Mouse (Mus musculus) gastrocnemius, adult 2 months (tissue): Measurements from ENCODE around the gene Gpatch8. TPM values are rescaled to one million over a fixed set of nuclear protein-coding genes. Genes with fewer than 3 reads are reported as not detected.

ENCODE experiments used
- DNase-seq: peaks from one replicate; pipeline ENCODE4 v3.0.0; 2022
- H3K27ac ChIP-seq: fragments of 200-600 bp; 2 replicates; pipeline ENCODE4 v1.8.1; 2022; ENCODE audit warnings: mild to moderate bottlenecking
- H3K4me3 ChIP-seq: fragments of 200-600 bp; 2 replicates; pipeline ENCODE4 v1.8.1; 2022; ENCODE audit warnings: mild to moderate bottlenecking, moderate library complexity
- CTCF ChIP-seq: fragments of 200-600 bp; IDR thresholded peaks from 2 replicates; pipeline ENCODE4 v1.8.1; 2022; ENCODE audit warnings: antibody characterized with exemption, mild to moderate bottlenecking, moderate library complexity
- intact Hi-C: fragments of 180-260 bp; cut with DNase I; formaldehyde crosslinking; loops from one replicate; pipeline ENCODE4 v1.15.1; 2025
- total RNA-seq, 2 experiments: library from RNA; stranded (reverse); gene quantifications; 2 replicates each; pipeline ENCODE4 v1.2.3; 2021

Gpatch8 gene
- total RNA-seq, 2 experiments from 2014 or later = 23.7 to 26.8 TPM

DNA sequence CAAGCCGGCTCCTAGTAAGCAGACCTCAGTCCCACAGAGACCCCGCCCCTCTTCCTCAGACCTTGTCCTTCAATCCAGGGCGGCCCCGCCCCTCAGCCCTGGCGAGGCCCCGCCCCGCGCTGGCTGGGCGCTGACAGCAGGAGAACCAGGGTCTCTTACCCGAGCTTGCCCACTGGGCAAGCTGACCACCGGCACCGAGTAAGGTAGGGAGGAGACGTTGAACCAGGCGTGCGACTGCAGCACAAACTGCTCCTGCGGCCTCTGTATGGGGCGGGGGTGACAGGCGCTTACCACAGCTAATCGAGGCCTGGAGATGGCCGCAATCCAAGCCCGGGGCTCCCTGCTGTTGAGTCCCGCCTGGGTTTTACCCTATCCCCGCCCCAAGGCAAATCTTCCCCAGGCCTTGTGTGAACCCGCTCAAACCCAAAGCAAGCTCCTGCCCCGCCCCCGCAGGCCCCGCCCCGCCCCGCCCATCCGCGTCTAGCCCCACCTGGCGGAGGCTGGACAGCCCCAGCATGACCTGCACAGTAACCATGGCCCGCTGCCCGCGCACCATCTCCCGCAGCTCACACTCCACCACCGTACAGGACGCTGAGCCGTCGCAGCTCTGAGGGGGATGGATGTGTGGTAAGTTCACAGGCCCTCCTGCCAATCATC lies 100.3 kb downstream of the Gpatch8 start:
- peak overlapping the region; percentile 84 for H3K4me3 ChIP-seq
- peak; percentile 78 for DNase-seq
- peak overlapping the region; percentile 66 for H3K27ac ChIP-seq
- peak; percentile 47 for TF ChIP-seq CTCF
- intact Hi-C loops = no loop called here

DNA sequence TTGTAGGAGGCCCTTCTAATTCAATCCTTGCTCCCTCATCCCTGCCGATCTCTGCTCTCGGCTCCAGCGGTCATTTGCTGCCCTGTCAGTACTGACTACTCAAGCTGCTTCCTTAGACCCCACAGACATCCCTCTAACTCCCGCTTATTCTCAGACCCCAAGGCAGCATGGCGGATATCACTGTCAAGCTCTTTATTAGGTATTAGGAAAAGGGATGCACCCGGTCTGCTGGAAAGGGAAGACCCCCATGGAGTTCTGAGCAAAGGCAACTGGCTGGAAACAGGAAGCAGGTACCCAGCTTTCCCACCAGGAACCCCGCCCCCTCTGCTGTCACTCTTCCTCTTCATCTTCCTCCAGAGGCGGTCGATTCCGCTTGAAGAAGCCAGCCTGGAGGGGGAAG lies 103.1 kb downstream of the Gpatch8 start:
- no peak for DNase-seq

DNA sequence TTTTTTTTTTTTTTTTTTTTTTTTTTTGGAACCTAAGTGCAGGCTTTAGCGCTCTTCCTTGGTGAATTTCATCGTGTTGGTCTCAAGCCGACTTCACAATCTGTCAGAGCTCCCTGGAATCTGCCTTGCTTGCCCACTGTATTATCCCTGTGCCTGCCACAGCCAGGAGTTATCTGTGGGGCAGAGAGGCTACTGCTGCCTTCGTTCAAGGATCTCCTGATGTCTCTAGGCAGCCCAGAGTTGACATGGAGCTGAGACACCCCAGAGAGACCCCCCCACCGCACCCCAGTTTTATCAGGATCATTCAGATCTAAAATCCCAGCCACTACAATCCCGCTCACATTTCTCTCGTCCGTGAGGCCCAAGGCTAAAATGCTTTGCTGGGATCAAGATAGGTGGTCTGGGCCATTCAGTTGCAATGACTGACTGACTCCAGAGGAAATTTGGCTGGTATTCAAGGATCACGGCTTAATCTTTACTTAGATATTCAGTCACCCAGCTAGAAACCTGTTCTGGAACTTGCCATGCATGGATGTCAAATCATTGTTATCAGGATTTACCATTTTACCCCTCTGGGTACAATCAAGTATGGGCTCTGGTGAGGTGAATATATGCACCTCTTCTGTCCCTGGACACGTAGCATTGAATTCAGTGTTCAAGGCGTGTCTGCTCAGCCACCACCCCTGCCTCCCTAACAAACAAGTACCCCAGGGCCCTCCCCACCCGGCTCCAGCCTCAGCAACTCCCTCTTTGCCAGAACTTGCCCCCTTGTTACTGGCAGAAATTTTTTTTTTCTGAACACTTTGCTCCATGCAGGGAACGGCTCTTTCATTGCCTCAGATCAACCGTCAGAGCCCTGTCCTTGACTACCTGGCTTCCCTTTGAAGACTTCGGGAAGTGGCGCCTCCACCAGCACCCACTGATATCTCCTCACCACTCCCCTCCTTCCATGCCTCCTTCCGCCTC lies 106.9 kb downstream of the Gpatch8 start:
- Histone ChIP-seq H3K4me3 (no peak overlapping the region), H3K27ac (no peak overlapping the region)
- no peak for TF ChIP-seq CTCF
- intact Hi-C loops = no loop called here
- no peak for DNase-seq

More for the DNA sequence above, 103.1 kb downstream of the Gpatch8 start:
- intact Hi-C loops = no loop called here
- Histone ChIP-seq H3K4me3 (no peak overlapping the region), H3K27ac (no peak overlapping the region)
- TF ChIP-seq CTCF = no peak

DNA sequence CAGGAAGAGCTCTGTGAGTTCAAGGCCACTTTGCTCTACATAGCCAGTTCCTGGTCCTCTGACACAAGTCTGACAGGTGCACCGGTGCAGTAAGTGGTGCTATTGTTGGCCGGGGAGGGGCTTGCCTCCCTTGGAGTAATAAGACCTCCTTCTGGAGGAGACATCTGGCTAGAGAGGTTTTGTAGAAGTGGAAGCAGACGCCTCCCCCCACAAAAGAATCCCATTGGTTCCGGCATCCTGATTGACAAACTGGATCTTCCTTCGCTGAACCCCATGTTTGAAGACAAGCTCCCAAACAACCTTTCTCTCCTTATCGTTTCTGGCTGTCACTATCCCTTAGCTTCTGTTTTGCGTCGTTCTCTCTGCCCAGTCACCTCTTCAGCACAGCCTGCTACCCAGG lies 107.9 kb downstream of the Gpatch8 start:
- intact Hi-C loops = no loop called here
- Histone ChIP-seq H3K4me3 (no peak overlapping the region), H3K27ac (no peak overlapping the region; the same call in 1 of the 2 replicates)
- no peak for TF ChIP-seq CTCF
- DNase-seq = no peak

GRCm38 (mm10) chr11:102447497-102447896 lies 108.7 kb downstream of the Gpatch8 start, which contains the start of gene Fam171a2:
TSS of gene Fam171a2 (minus strand) at chr11:102447682.
- intact Hi-C loops = no loop called here

DNA sequence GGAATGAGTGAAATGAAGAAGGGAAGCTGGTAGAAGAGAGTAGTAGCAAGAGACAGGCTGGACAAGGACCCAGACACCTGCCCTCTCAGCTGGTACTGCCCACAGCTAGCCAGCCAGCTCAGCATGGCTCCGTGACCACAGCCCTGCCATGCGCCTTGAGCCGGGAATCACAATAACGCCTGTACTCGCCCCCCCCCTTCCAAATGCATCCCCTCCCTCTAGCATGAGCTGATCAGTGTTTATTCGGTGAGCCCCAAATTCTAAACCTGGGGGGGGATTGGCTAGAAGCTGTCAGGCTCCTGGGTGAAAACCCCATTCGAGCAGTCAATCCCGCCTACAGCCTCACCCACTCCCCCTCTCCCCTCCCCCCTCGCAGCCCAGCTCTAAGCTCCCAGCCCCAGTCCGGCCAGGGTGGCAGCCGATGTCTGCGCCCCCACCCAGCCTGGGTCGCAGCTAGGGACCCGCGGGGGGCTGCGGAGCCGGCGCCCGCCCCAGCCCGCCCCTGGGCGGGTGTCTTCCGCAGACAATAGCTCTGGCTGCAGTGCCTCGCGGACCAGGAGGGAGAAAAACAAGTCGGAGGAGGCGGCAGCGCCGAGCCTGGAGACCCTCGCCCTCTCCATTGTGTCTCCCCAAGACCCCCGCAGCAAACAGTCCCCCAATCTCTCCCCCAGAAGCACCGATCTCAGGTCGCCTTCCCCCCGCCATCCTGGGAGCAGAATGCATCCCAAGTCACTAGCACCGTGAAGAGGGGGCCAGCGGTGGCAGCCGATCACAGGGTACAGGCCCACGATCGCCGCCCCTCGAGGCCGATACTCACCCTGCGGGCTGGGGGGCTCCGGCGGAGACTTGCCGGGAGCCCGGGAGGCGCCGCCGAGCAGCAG lies 109.4 kb downstream of the Gpatch8 start:
- intact Hi-C loops = no loop called here
- Histone ChIP-seq H3K27ac (peak overlapping the region; percentile 82), H3K4me3 (peak overlapping the region; percentile 90)
- peak; percentile 40 for DNase-seq
- no peak for TF ChIP-seq CTCF

More at GRCm38 (mm10) chr11:102447497-102447896, 108.7 kb downstream of the Gpatch8 start, which contains the start of gene Fam171a2:
- Histone ChIP-seq H3K4me3 (peak within 1 kb of the TSS; percentile 90), H3K27ac (peak within 1 kb of the TSS; percentile 82)
- peak; percentile 84 for DNase-seq
- TF ChIP-seq CTCF = peak; percentile 85

DNA sequence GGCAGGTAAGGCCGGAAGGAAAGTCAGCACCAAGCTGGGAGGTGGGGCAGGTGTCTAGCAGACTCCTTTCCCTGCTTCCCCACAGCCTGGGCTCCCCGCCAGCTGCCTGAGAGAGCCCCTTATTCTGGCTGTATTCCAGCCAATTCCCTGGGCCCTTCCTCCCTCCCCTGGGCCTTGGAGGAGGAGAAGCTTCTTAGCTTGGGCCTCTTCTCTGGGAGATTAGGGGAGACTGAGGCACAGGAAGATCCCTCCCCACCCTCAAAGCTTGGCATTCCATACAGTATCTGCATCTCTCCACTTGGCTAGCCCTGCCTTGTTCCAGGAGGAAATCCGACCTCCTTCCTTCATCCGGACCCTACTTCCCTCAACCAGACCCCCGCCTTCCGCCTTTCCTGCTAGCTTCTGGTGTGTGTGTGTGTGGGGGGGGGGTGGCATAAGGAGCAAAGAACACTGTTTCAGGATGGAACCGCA lies 110.3 kb downstream of the Gpatch8 start:
- Histone ChIP-seq H3K4me3 (peak overlapping the region; percentile 90), H3K27ac (0 out of 2 replicates have a peak overlapping the region, but pooled peaks have one; percentile 16)
- DNase-seq = peak; percentile 40
- no peak for TF ChIP-seq CTCF
- intact Hi-C loops = no loop called here

- Histone ChIP-seq H3K27ac (0 out of 2 replicates have a peak overlapping the region, but pooled peaks have one; percentile 16), H3K4me3 (peak overlapping the region; percentile 90)
- intact Hi-C loops = no loop called here
- DNase-seq = peak; percentile 19
- no peak for TF ChIP-seq CTCF
Measured at GRCm38 (mm10) chr11:102445264-102445890, 110.8 kb downstream of the Gpatch8 start.

GRCm38 (mm10) chr11:102444781-102445180 lies 111.4 kb downstream of the Gpatch8 start:
- H3K27ac ChIP-seq = no peak overlapping the region
- intact Hi-C loops = no loop called here
- no peak for DNase-seq
- TF ChIP-seq CTCF = no peak
- no peak overlapping the region for H3K4me3 ChIP-seq

- no peak for TF ChIP-seq CTCF
- Histone ChIP-seq H3K27ac (no peak overlapping the region), H3K4me3 (no peak overlapping the region)
- DNase-seq = no peak
- intact Hi-C loops = no loop called here
Measured at GRCm38 (mm10) chr11:102444321-102444720, 111.9 kb downstream of the Gpatch8 start.

DNA sequence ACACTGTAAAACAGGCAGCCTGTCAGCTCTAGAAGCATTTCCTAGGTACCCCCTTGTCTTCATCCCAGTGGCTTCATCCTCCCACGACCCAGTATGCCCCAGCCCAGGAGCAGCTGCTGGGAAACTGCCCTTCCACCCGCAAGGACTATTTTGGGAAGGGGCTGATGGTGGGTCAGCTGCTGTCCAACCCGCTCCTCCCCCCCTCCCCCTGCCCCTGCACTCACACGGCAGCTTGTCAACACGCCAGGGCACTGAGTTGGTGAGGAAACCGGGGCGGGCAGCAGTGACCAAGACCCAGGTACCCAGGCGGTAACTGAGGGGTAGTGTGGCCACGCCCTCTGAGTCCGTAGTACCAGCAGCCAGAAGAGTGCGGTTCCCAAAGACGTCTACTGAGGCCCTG lies 112.5 kb downstream of the Gpatch8 start:
- intact Hi-C loops = no loop called here
- TF ChIP-seq CTCF = no peak
- DNase-seq = no peak
- Histone ChIP-seq H3K27ac (no peak overlapping the region), H3K4me3 (no peak overlapping the region)
